Mouse (Mus musculus) midbrain, embryonic 16.5 days (tissue): ENCODE results near the gene 3110082I17Rik. TPM values are rescaled to one million over a fixed set of nuclear protein-coding genes. Genes with fewer than 3 reads are reported as not detected.

Experiments used
- ATAC-seq: fragments of 200-750 bp; cut with Nextera tagmentation; 2 replicates; pipeline ENCODE4 v1.8.0; 2017; ENCODE audit warnings: moderate TSS enrichment
- H3K27ac ChIP-seq: fragments of 300-500 bp; sonication (generic); 2 replicates; pipeline ENCODE4 v1.5.1; 2014; ENCODE audit warnings: mild to moderate bottlenecking, low read length, mixed read lengths
- H3K27me3 ChIP-seq: fragments of 300-500 bp; sonication (generic); 2 replicates; pipeline ENCODE4 v1.6.1; 2014; ENCODE audit warnings: low read depth, low read length, mixed read lengths; ENCODE audit not compliant: control insufficient read depth, insufficient read depth
- H3K36me3 ChIP-seq: fragments of 300-500 bp; sonication (generic); 2 replicates; pipeline ENCODE4 v1.6.1; 2014; ENCODE audit warnings: mild to moderate bottlenecking, low read length, moderate library complexity, mixed read lengths; ENCODE audit not compliant: control insufficient read depth, insufficient read depth
- H3K4me1 ChIP-seq: fragments of 300-500 bp; sonication (generic); 2 replicates; pipeline ENCODE4 v1.6.1; 2014; ENCODE audit warnings: mild to moderate bottlenecking, low read length, mixed read lengths; ENCODE audit not compliant: control insufficient read depth, insufficient read depth
- H3K4me2 ChIP-seq: fragments of 300-500 bp; sonication (generic); 2 replicates; pipeline ENCODE4 v1.6.1; 2014; ENCODE audit warnings: mild to moderate bottlenecking, low read length, mixed read lengths
- H3K4me3 ChIP-seq: fragments of 300-500 bp; sonication (generic); 2 replicates; pipeline ENCODE4 v1.5.1; 2014; ENCODE audit warnings: low read depth, mild to moderate bottlenecking, low read length, moderate library complexity, mixed read lengths
- H3K9ac ChIP-seq: fragments of 300-500 bp; sonication (generic); 2 replicates; pipeline ENCODE4 v1.6.1; 2014; ENCODE audit warnings: low read depth, low read length, mixed read lengths
- H3K9me3 ChIP-seq: fragments of 300-500 bp; sonication (generic); replicated peaks from 2 replicates; pipeline ENCODE4 v1.6.1; 2014; ENCODE audit warnings: mild to moderate bottlenecking, low read length, mixed read lengths; ENCODE audit not compliant: control insufficient read depth, poor library complexity, severe bottlenecking
- WGBS: fragments of 180-500 bp; shearing (Covaris S2); extraction: QIAGEN DNeasy Blood & Tissue Kit; methylation state at CpG from one replicate; pipeline ENCODE4 v1.1.7; 2014; 5-methylcytosine and 5-hydroxymethylcytosine counted together
- polyA plus RNA-seq: library from polyadenylated mRNA; unstranded; fragments of >200 nt; fragmentation: Nextera tagmentation; extraction: Ambion mirVana; gene quantifications from 2 replicates; pipeline ENCODE4 v1.2.1, GENCODE M21; 2015

The 3110082I17Rik gene
- polyA plus RNA-seq, 1 experiment from 2014 or later: 17.7 TPM

GRCm38 (mm10) chr5:139490131-139490530 lies 29.8 kb upstream of the 3110082I17Rik start:
- Histone ChIP-seq H3K9me3 (peaks cover 8% of the 10 kb centered on the region; the same call in 1 of the 2 replicates), H3K27ac (no peak overlapping the region), H3K4me1 (no peaks in the 10 kb centered on the region), H3K4me3 (no peak overlapping the region), H3K36me3 (no peaks in the 10 kb centered on the region), H3K9ac (no peak overlapping the region), H3K4me2 (no peak overlapping the region), H3K27me3 (no peaks in the 10 kb centered on the region; the same call in 1 of the 2 replicates)
- 68% methylated on average over 11 of the region's 11 CpGs for WGBS
- no peak for ATAC-seq

- H3K9me3 ChIP-seq: peaks cover 8% of the 10 kb centered on the region; the same call in 1 of the 2 replicates
- peak; percentile 96 for ATAC-seq
- under 1% methylated on average over 42 of the region's 42 CpGs for WGBS
Measured at GRCm38 (mm10) chr5:139484185-139484814, 24.0 kb upstream of the 3110082I17Rik start, which contains the start of gene Zfand2a. Gene Zfand2a, minus strand, starts transcription at chr5:139484549.

DNA sequence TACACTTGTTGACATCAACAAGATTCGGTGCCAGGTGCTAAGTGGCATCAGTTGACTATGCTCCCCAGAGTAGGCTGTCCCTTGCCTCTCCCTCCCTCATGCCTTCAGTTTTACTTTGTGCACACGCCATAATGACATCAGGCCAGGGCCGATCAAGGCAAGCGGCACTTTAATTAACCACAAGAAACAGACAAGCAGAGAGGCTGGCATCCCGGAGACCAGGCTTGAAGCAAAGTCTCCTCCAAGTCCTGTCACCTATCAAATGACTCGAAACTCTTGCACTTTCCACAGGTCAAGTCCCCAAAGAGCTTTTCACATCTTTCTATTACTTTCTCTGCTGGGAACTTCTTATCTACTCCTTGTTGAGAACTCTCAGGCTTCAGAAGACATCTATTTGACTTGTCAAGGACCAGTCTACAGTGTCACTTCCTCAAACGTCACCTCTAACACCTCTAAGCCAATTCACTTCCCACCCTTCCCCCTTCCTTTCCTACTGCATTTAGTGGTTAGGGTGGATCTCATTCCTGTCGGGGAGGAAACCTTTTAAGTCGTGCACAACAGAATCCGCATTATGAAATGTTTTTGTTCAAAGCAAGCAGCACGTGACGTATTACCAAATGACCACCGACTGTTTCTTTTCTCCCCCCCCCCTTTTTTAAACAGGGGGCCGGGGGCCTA lies 23.0 kb upstream of the 3110082I17Rik start:
- Histone ChIP-seq H3K27ac (no peak overlapping the region), H3K27me3 (no peaks in the 10 kb centered on the region), H3K4me3 (peak overlapping the region; percentile 90), H3K4me2 (peak overlapping the region; percentile 92), H3K9me3 (peaks cover 8% of the 10 kb centered on the region; the same call in 1 of the 2 replicates), H3K36me3 (peaks cover 10% of the 10 kb centered on the region), H3K9ac (peak overlapping the region; percentile 90; the same call in 1 of the 2 replicates), H3K4me1 (peaks cover 13% of the 10 kb centered on the region)
- WGBS: 69% methylated on average over 14 of the region's 14 CpGs
- ATAC-seq: no peak

More at GRCm38 (mm10) chr5:139484185-139484814, 24.0 kb upstream of the 3110082I17Rik start, which contains the start of gene Zfand2a:
- Histone ChIP-seq H3K36me3 (peaks cover 6% of the 10 kb centered on the region), H3K27me3 (no peaks in the 10 kb centered on the region), H3K4me1 (peaks cover 13% of the 10 kb centered on the region), H3K9ac (peak within 1 kb of the TSS; percentile 90), H3K4me2 (peak within 1 kb of the TSS; percentile 92), H3K4me3 (peak within 1 kb of the TSS; percentile 90), H3K27ac (peak within 1 kb of the TSS; percentile 82)

DNA sequence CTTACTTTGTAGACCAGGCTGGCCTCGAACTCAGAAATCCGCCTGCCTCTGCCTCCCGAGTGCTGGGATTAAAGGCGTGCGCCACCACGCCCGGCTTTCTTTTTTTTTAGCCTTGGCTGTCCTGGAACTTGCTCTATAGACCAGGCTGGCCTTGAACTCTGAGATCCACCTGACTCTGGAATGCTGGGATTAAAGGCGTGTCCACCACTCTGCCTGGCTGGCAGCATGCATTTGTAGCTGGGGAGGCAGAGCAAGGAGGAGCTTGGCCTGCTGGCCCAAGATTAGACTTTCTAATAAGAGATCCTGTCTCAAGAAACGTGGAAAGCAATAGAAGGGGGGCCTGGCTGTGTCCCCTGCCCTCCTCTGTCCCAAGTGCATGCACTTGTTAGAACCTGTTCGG lies 20.1 kb upstream of the 3110082I17Rik start:
- H3K36me3 ChIP-seq: peaks cover 21% of the 10 kb centered on the region
- H3K9me3 ChIP-seq: no peaks in the 10 kb centered on the region
- no peak for ATAC-seq
- no peak overlapping the region for H3K4me2 ChIP-seq
- H3K4me3 ChIP-seq: no peak overlapping the region
- H3K9ac ChIP-seq: no peak overlapping the region
- H3K4me1 ChIP-seq: peaks cover 13% of the 10 kb centered on the region
- H3K27ac ChIP-seq: no peak overlapping the region
- H3K27me3 ChIP-seq: no peaks in the 10 kb centered on the region
- 93% methylated on average over 6 of the region's 10 CpGs for WGBS

DNA sequence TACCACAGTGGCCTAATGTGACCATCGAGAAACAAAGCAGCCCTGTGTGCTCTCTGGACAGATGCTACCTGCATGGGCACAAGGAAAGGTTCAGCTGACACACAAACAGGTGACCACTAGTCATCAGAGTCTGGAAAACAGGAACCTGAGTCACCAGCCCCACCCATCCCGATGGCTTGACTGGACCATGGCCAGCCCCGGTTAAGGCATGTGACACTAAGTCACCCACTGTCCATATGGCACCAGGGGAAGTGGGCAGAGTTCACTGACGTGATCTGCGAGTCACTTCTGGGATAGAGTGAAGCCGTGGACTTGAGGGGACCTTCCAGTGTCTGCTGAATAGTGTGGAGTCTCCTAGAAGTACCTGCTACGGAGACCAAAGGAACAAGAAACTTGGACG lies 18.8 kb upstream of the 3110082I17Rik start:
- H3K27me3 ChIP-seq: no peaks in the 10 kb centered on the region
- H3K4me3 ChIP-seq: no peak overlapping the region
- no peaks in the 10 kb centered on the region for H3K9me3 ChIP-seq
- peaks cover 13% of the 10 kb centered on the region for H3K4me1 ChIP-seq
- 94% methylated on average over 8 of the region's 8 CpGs for WGBS
- no peak overlapping the region for H3K27ac ChIP-seq
- no peak overlapping the region for H3K9ac ChIP-seq
- no peak for ATAC-seq
- H3K36me3 ChIP-seq: peaks cover 27% of the 10 kb centered on the region
- H3K4me2 ChIP-seq: no peak overlapping the region

DNA sequence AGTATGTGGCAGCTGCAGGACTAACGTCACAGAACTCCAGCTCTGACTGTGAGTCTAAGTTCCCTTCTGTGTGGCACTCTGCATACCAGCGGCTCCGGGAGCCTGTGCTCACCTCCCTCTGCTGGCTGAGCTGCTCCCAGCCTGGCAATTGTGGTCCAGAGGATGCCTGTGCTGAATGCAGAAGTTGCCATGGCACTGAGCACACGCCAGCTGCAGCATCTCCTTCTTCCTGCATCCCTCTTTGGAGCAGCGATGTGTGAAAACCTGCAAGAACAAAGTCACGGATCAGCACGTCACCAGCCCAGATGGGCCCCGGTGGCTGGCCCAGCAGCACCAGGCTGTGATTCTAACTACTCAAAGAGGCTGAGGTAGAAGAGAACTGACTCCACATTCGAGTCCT lies 14.4 kb upstream of the 3110082I17Rik start:
- Histone ChIP-seq H3K9me3 (no peaks in the 10 kb centered on the region), H3K4me1 (no peaks in the 10 kb centered on the region), H3K4me3 (no peak overlapping the region), H3K4me2 (no peak overlapping the region), H3K27me3 (no peaks in the 10 kb centered on the region), H3K36me3 (peaks cover 40% of the 10 kb centered on the region), H3K27ac (no peak overlapping the region), H3K9ac (no peak overlapping the region)
- no peak for ATAC-seq
- 51% methylated on average over 9 of the region's 9 CpGs for WGBS

GRCm38 (mm10) chr5:139467998-139468397 lies 7.7 kb upstream of the 3110082I17Rik start:
- Histone ChIP-seq H3K4me2 (no peak overlapping the region), H3K36me3 (peaks cover 16% of the 10 kb centered on the region), H3K9me3 (no peaks in the 10 kb centered on the region), H3K4me3 (no peak overlapping the region), H3K4me1 (no peaks in the 10 kb centered on the region), H3K27me3 (no peaks in the 10 kb centered on the region), H3K9ac (no peak overlapping the region), H3K27ac (no peak overlapping the region)
- WGBS: 55% methylated on average over 5 of the region's 5 CpGs
- no peak for ATAC-seq

DNA sequence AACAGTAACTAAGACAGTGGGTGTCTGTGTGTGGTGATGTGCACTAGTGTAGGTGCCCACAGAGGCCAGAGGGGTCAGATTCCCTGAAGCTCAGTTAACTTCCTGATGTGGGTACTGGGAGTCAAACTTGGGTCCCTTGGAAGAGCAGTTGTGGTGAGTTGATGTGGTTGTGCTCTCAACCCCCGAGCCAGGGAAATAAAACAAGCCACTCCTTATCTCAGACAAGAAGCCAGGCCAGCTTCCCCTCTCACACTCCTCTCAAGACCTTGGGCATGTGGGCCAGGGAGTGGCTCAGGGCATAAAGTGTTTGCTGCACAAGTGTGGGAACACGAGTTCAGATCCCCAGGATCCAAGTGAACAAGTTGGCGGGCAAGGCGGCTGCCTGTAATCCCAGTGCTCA lies 6.5 kb upstream of the 3110082I17Rik start:
- Histone ChIP-seq H3K4me2 (no peak overlapping the region), H3K27me3 (no peaks in the 10 kb centered on the region)

DNA sequence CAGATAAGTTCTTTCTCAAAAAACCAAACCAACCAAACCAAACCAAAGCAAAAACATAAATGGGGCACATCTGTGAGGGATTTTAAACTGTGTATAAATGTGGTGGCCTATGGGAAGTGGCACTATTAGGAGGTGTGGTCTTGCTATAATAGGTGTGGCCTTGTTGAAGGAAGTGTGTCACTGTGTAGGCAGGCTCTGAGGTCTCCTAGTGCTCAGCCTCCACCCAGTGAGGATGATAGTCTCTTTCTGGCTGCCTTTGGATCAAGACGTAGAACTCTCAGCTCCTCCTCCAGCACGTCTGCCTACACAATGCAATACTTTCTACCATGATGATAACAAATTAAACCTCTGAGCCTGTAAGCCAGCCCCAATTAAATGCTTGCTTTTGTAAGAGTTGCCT lies 6.0 kb upstream of the 3110082I17Rik start:
- no peak overlapping the region for H3K4me2 ChIP-seq
- H3K36me3 ChIP-seq: peaks cover under 1% of the 10 kb centered on the region; the same call in 1 of the 2 replicates
- H3K27ac ChIP-seq: no peak overlapping the region
- no peaks in the 10 kb centered on the region for H3K9me3 ChIP-seq
- H3K4me1 ChIP-seq: no peaks in the 10 kb centered on the region
- 81% methylated on average over 2 of the region's 2 CpGs for WGBS
- H3K9ac ChIP-seq: no peak overlapping the region
- no peaks in the 10 kb centered on the region for H3K27me3 ChIP-seq
- ATAC-seq: no peak
- H3K4me3 ChIP-seq: no peak overlapping the region

More for the DNA sequence above, 6.5 kb upstream of the 3110082I17Rik start:
- 77% methylated on average over 4 of the region's 4 CpGs for WGBS
- ATAC-seq: no peak
- Histone ChIP-seq H3K9ac (no peak overlapping the region), H3K9me3 (no peaks in the 10 kb centered on the region), H3K36me3 (peaks cover 5% of the 10 kb centered on the region; the same call in 1 of the 2 replicates), H3K27ac (no peak overlapping the region), H3K4me1 (no peaks in the 10 kb centered on the region), H3K4me3 (no peak overlapping the region)
